Mouse (Mus musculus) lung, embryonic 14.5 days (tissue): ENCODE measurements around the gene Asic4. TPM values are rescaled to one million over a fixed set of nuclear protein-coding genes. Genes with fewer than 3 reads are reported as not detected.

Experiments
- ATAC-seq: fragments of 200-750 bp; cut with Nextera tagmentation; 2 replicates; pipeline ENCODE4 v1.8.0; 2017; ENCODE audit warnings: mild to moderate bottlenecking, moderate TSS enrichment, moderate library complexity; ENCODE audit not compliant: insufficient read depth
- DNase-seq: peaks from one replicate; pipeline ENCODE4 v3.0.0-alpha.2; 2015
- H3K27ac ChIP-seq: fragments of 300-500 bp; sonication (generic); 2 replicates; pipeline ENCODE4 v1.5.1; 2014; ENCODE audit warnings: low read depth, mild to moderate bottlenecking, moderate library complexity
- H3K27me3 ChIP-seq: fragments of 300-500 bp; sonication (generic); 2 replicates; pipeline ENCODE4 v1.6.1; 2014; ENCODE audit warnings: low read length, control low read depth; ENCODE audit not compliant: insufficient read depth
- H3K36me3 ChIP-seq: fragments of 300-500 bp; sonication (generic); 2 replicates; pipeline ENCODE4 v1.6.1; 2014; ENCODE audit warnings: control low read depth; ENCODE audit not compliant: insufficient read depth
- H3K4me1 ChIP-seq: fragments of 300-500 bp; sonication (generic); 2 replicates; pipeline ENCODE4 v1.6.1; 2014; ENCODE audit warnings: antibody characterized with exemption, control low read depth; ENCODE audit not compliant: insufficient read depth
- H3K4me2 ChIP-seq: fragments of 300-500 bp; sonication (generic); 2 replicates; pipeline ENCODE4 v1.6.1; 2014; ENCODE audit warnings: mild to moderate bottlenecking
- H3K4me3 ChIP-seq: fragments of 300-500 bp; sonication (generic); 2 replicates; pipeline ENCODE4 v1.5.1; 2014; ENCODE audit warnings: low read depth, low read length
- H3K9ac ChIP-seq: fragments of 300-500 bp; sonication (generic); 2 replicates; pipeline ENCODE4 v1.6.1; 2014
- H3K9me3 ChIP-seq: fragments of 300-500 bp; sonication (generic); 2 replicates; pipeline ENCODE4 v1.6.1; 2016; ENCODE audit warnings: low read depth, low read length, control low read depth
- CTCF ChIP-seq: IDR thresholded peaks from 2 replicates; pipeline ENCODE4 v1.5.1; 2016; ENCODE audit warnings: antibody characterized with exemption, low read depth
- WGBS: fragments of 180-500 bp; shearing (Covaris S2); extraction: QIAGEN DNeasy Blood & Tissue Kit; methylation state at CpG from one replicate; pipeline ENCODE4 v1.1.7; 2014; 5-methylcytosine and 5-hydroxymethylcytosine counted together
- polyA plus RNA-seq: library from polyadenylated mRNA; unstranded; fragments of >200 nt; fragmentation: Nextera tagmentation; extraction: Ambion mirVana; gene quantifications from 2 replicates; pipeline ENCODE4 v1.2.1, GENCODE M21; 2014

Asic4 gene
- polyA plus RNA-seq, 1 experiment from 2014 or later = 0.12 TPM

DNA sequence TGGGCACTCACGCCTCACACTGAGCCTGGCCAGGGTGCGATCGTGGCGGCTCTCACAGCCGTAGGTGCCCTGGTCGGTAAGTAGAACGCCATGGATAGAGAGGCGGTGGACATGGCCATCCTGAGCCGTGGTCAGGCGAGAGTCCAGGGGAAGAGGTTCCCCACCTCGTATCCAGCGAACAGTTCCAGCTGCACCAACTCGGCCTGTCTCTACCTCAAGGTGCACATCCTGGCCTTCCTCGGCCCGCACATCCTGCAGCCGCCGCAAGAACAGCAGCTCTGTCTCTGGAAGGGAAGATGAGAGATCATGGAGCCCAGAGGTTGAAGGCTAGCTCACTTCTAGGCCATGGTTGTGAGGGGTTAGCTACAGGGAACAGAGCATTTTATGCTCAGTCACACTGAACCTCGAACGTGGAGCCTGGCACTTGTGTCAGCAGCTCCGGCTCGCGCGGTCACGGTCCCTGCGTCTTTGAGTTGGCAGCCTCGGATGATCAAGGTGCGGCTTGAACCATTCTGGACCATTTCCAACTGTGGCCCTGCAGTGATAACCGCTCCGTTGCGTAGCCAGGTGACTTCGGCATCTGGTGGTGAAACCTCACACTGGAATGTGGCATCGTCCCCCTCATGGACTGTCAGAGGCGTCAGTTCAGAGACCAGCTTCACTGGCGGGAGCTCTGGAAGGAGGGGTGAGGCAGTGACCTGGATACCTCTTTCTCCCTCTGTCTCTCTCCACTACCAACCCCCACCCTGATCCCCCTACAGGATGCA lies 40.7 kb downstream of the Asic4 start:
- peaks cover 62% of the 10 kb centered on the region for H3K36me3 ChIP-seq
- peaks cover 5% of the 10 kb centered on the region; the same call in 1 of the 2 replicates for H3K4me1 ChIP-seq
- no peaks in the 10 kb centered on the region for H3K9me3 ChIP-seq
- ATAC-seq = no peak
- no peak for TF ChIP-seq CTCF
- DNase-seq = no peak
- 83% methylated on average over 34 of the region's 34 CpGs for WGBS
- no peak overlapping the region for H3K4me2 ChIP-seq
- H3K9ac ChIP-seq = no peak overlapping the region
- peaks cover 27% of the 10 kb centered on the region for H3K27me3 ChIP-seq
- H3K27ac ChIP-seq = no peak overlapping the region
- no peak overlapping the region for H3K4me3 ChIP-seq

DNA sequence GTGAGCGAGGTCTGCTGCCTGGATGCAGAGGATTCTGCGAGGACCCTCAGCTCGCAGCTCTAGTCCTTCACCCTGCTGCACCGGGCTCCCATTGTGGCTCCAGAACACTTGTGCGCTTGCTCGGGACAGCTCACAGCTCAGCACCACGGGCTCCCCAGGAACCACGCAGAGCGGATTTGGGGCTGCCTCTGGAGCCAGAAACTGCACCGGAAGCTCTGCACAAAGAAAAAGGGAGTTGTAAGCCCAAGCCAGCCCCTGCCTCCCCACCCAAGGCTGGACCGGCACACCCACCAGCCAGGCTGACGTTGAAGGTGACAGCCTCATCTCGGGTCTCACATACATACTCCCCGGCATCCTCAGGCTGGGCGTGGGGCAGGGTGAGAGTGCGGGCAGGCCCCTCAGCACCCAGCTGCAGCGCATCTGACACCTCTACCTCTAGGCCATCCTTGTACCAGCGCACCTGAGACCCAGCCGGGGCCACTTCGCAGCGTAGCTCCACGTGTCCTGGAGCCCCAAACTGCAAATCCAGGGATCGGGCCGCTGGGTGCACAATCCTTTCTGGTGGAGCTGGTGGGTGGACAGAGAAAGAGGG lies 42.4 kb downstream of the Asic4 start:
- Histone ChIP-seq H3K9me3 (no peaks in the 10 kb centered on the region), H3K4me1 (peaks cover 5% of the 10 kb centered on the region; the same call in 1 of the 2 replicates), H3K4me2 (no peak overlapping the region), H3K36me3 (peaks cover 79% of the 10 kb centered on the region), H3K27ac (no peak overlapping the region), H3K9ac (no peak overlapping the region), H3K27me3 (peaks cover 10% of the 10 kb centered on the region; the same call in 1 of the 2 replicates), H3K4me3 (no peak overlapping the region)
- WGBS = 53% methylated on average over 24 of the region's 24 CpGs
- no peak for ATAC-seq
- DNase-seq = no peak
- no peak for TF ChIP-seq CTCF

DNA sequence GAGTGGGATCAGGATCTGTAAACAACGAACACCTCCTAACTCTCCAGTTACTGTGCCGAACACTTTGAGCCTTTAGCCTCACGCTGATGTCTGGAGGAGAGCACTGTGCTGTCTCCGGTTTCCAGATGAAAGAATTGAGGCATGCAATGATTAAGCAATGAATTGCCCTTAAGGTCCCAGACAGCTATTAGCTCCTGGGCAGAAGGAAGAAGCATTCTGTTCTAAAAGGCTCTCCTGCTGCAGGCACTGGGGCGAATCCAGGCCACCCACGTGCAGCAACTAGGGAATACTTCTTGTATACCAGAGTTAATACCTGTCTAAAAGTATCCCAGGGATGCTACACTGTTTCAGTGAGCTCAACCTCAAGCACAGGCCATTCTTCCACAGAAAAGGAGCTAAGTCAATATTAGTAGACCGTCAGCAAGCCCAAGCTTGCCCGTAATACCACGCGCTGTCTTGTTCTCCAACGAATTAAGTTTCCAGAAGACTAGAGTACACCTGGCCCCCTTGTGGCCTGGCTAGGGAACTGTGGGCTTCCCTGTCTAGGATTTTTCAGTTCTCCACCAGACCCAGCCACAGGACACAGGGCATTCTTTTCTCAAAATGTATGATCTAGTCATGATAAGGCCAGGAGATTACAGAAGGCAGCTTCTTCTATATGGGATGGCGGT lies 44.8 kb downstream of the Asic4 start:
- peak; percentile 87 for TF ChIP-seq CTCF

GRCm38 (mm10) chr1:75498897-75499296 lies 48.7 kb downstream of the Asic4 start:
- WGBS = 77% methylated on average over 4 of the region's 4 CpGs
- ATAC-seq = no peak

More for the DNA sequence above, 44.8 kb downstream of the Asic4 start:
- ATAC-seq = peak; percentile 39; the same call in 1 of the 2 replicates
- WGBS = 60% methylated on average over 12 of the region's 12 CpGs
- Histone ChIP-seq H3K4me3 (no peak overlapping the region), H3K9ac (no peak overlapping the region), H3K36me3 (peaks cover 88% of the 10 kb centered on the region), H3K9me3 (no peaks in the 10 kb centered on the region), H3K4me2 (no peak overlapping the region), H3K4me1 (no peaks in the 10 kb centered on the region), H3K27me3 (no peaks in the 10 kb centered on the region), H3K27ac (no peak overlapping the region)
- peak; percentile 83 for DNase-seq

GRCm38 (mm10) chr1:75499441-75499840 lies 49.2 kb downstream of the Asic4 start:
- H3K27me3 ChIP-seq = no peaks in the 10 kb centered on the region
- no peak overlapping the region for H3K27ac ChIP-seq
- peak; percentile 51 for TF ChIP-seq CTCF
- DNase-seq (no peak), ATAC-seq (no peak)
- no peaks in the 10 kb centered on the region for H3K9me3 ChIP-seq
- no peak overlapping the region for H3K4me3 ChIP-seq
- H3K4me2 ChIP-seq = no peak overlapping the region
- peaks cover 94% of the 10 kb centered on the region for H3K36me3 ChIP-seq
- peaks cover 8% of the 10 kb centered on the region; the same call in 1 of the 2 replicates for H3K4me1 ChIP-seq
- 78% methylated on average over 7 of the region's 7 CpGs for WGBS
- no peak overlapping the region for H3K9ac ChIP-seq

More at GRCm38 (mm10) chr1:75498897-75499296, 48.7 kb downstream of the Asic4 start:
- no peak overlapping the region for H3K4me2 ChIP-seq
- 0 out of 2 replicates have a peak, but pooled peaks cover 2% of the 10 kb centered on the region for H3K4me1 ChIP-seq
- TF ChIP-seq CTCF = no peak
- H3K9me3 ChIP-seq = no peaks in the 10 kb centered on the region
- peaks cover 89% of the 10 kb centered on the region for H3K36me3 ChIP-seq
- no peak overlapping the region for H3K9ac ChIP-seq
- no peaks in the 10 kb centered on the region for H3K27me3 ChIP-seq
- DNase-seq = no peak
- H3K4me3 ChIP-seq = no peak overlapping the region
- no peak overlapping the region for H3K27ac ChIP-seq

- no peaks in the 10 kb centered on the region for H3K9me3 ChIP-seq
- H3K4me2 ChIP-seq = no peak overlapping the region
- H3K4me3 ChIP-seq = no peak overlapping the region
- H3K27me3 ChIP-seq = no peaks in the 10 kb centered on the region
- H3K9ac ChIP-seq = no peak overlapping the region
- TF ChIP-seq CTCF = no peak
- ATAC-seq (no peak), DNase-seq (no peak)
- 92% methylated on average over 9 of the region's 9 CpGs for WGBS
- peaks cover 12% of the 10 kb centered on the region for H3K4me1 ChIP-seq
- peaks cover 77% of the 10 kb centered on the region for H3K36me3 ChIP-seq
- no peak overlapping the region for H3K27ac ChIP-seq
Observed at GRCm38 (mm10) chr1:75501905-75502304, 51.7 kb downstream of the Asic4 start.
